Mouse (Mus musculus) erythroblast, embryonic 14.5 days (primary cell): ENCODE results near the gene Styxl1.

Experiments used
- GATA1 ChIP-seq: IDR thresholded peaks from 2 replicates; pipeline ENCODE4 v1.6.1; 2012; ENCODE audit warnings: low read length, inconsistent platforms, mixed read lengths
- TAL1 ChIP-seq: IDR thresholded peaks from 3 replicates; pipeline ENCODE4 v1.6.1; 2012; ENCODE audit warnings: low read length, inconsistent platforms, mixed read lengths

GRCm38 (mm10) chr5:135707855-135708254 lies 70.3 kb downstream of the Styxl1 start:
- TF ChIP-seq TAL1 = no peak
- no peak for TF ChIP-seq GATA1
